Mouse (Mus musculus) liver, adult 2 months (tissue): ENCODE measurements around the gene Treml2.

Experiments
- CTCF ChIP-seq: fragments of 200-500 bp; IDR thresholded peaks from 2 replicates; pipeline ENCODE4 v1.5.1; 2011; ENCODE audit warnings: low read depth, low read length, control low read depth
- POLR2A ChIP-seq: fragments of 200-500 bp; IDR thresholded peaks from 2 replicates; pipeline ENCODE4 v1.6.1; 2011; ENCODE audit warnings: low read length, control low read depth; ENCODE audit not compliant: insufficient read depth; ENCODE audit errors: extremely low read depth

DNA sequence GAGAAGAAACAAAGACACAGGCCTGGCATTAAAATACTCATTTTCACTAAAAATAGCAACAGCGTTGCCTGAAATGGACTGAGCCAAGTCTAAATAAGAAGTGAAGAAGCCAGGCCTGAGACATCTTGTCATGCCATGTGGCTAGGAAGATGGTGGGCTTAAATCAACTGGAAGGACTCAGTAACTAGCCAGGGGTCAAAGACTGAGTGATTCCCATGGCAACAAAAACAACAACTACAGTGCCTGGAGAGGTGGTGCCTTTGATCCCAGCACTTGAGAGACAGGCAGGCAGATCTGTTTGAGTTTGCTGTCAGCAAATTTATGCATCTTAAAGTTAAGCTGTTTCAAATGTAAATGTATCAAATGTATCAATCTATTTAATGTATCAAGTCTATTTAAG, 41.0 kb downstream of the Treml2 start:
- TF ChIP-seq POLR2A (no peak), CTCF (no peak)
